Mouse (Mus musculus) neural tube, embryonic 14.5 days (tissue): ENCODE results near the gene Hvcn1. TPM values are rescaled to one million over a fixed set of nuclear protein-coding genes. Genes with fewer than 3 reads are reported as not detected.
"Not testable (repeated sequence)": the region's sequence is repeated elsewhere in the genome, so short reads cannot be mapped to it uniquely, and the experiment has no call there.

Source experiments
- ATAC-seq: fragments of 200-750 bp; cut with Nextera tagmentation; 2 replicates; pipeline ENCODE4 v1.8.0; 2017; ENCODE audit warnings: low read depth, mild to moderate bottlenecking, moderate TSS enrichment, moderate library complexity
- H3K27ac ChIP-seq: fragments of 300-500 bp; sonication (generic); 2 replicates; pipeline ENCODE4 v1.5.1; 2014; ENCODE audit warnings: low read depth, mild to moderate bottlenecking, control low read depth, low read length, moderate library complexity, mixed read lengths
- H3K27me3 ChIP-seq: fragments of 300-500 bp; sonication (generic); 2 replicates; pipeline ENCODE4 v1.6.1; 2014; ENCODE audit warnings: low read length; ENCODE audit not compliant: control insufficient read depth, insufficient read depth
- H3K36me3 ChIP-seq: fragments of 300-500 bp; sonication (generic); 2 replicates; pipeline ENCODE4 v1.6.1; 2014; ENCODE audit warnings: low read length, mixed read lengths; ENCODE audit not compliant: control insufficient read depth, insufficient read depth
- H3K4me1 ChIP-seq: fragments of 300-500 bp; sonication (generic); 2 replicates; pipeline ENCODE4 v1.6.1; 2014; ENCODE audit warnings: low read length; ENCODE audit not compliant: control insufficient read depth, insufficient read depth
- H3K4me2 ChIP-seq: fragments of 300-500 bp; sonication (generic); 2 replicates; pipeline ENCODE4 v1.6.1; 2014; ENCODE audit warnings: mild to moderate bottlenecking, low read depth, low read length, control low read depth
- H3K4me3 ChIP-seq: fragments of 300-500 bp; sonication (generic); 2 replicates; pipeline ENCODE4 v1.5.1; 2014; ENCODE audit warnings: low read depth, low read length, control low read depth, mixed read lengths
- H3K9ac ChIP-seq: fragments of 300-500 bp; sonication (generic); replicated peaks from 2 replicates; pipeline ENCODE4 v1.6.1; 2014; ENCODE audit warnings: low read depth, mild to moderate bottlenecking, control low read depth, low read length, mixed read lengths
- H3K9me3 ChIP-seq: fragments of 300-500 bp; sonication (generic); 2 replicates; pipeline ENCODE4 v1.6.1; 2016; ENCODE audit warnings: low read length; ENCODE audit not compliant: control insufficient read depth
- WGBS: fragments of 180-500 bp; shearing (Covaris S2); extraction: QIAGEN DNeasy Blood & Tissue Kit; methylation state at CpG from one replicate; pipeline ENCODE4 v1.1.7; 2014; 5-methylcytosine and 5-hydroxymethylcytosine counted together
- polyA plus RNA-seq: library from polyadenylated mRNA; unstranded; fragments of >200 nt; fragmentation: Nextera tagmentation; extraction: Ambion mirVana; gene quantifications from 2 replicates; pipeline ENCODE4 v1.2.1, GENCODE M21; 2014

Gene Hvcn1
- polyA plus RNA-seq, 1 experiment from 2014 or later, result 0.72 TPM

- H3K4me3 ChIP-seq, result no peak overlapping the region
- no peak overlapping the region for H3K9ac ChIP-seq
- WGBS, result 93% methylated on average over 8 of the region's 8 CpGs
- ATAC-seq, result no peak
- H3K27ac ChIP-seq, result no peak overlapping the region
- H3K4me2 ChIP-seq, result no peak overlapping the region
- no peaks in the 10 kb centered on the region for H3K9me3 ChIP-seq
- no peaks in the 10 kb centered on the region for H3K27me3 ChIP-seq
- H3K36me3 ChIP-seq, result peaks cover 57% of the 10 kb centered on the region
- peaks cover 5% of the 10 kb centered on the region for H3K4me1 ChIP-seq
These were observed 35.5 kb upstream of the Hvcn1 start for GRCm38 (mm10) chr5:122171058-122171457.

- Histone ChIP-seq H3K4me1 (no peaks in the 10 kb centered on the region), H3K27ac (no peak overlapping the region), H3K27me3 (no peaks in the 10 kb centered on the region), H3K4me2 (no peak overlapping the region), H3K9ac (no peak overlapping the region), H3K36me3 (peaks cover 39% of the 10 kb centered on the region), H3K9me3 (no peaks in the 10 kb centered on the region), H3K4me3 (no peak overlapping the region)
- WGBS, result 89% methylated on average over 2 of the region's 2 CpGs
- ATAC-seq, result no peak
These were observed 31.2 kb upstream of the Hvcn1 start for GRCm38 (mm10) chr5:122175402-122175801.

GRCm38 (mm10) chr5:122175961-122176360, 30.6 kb upstream of the Hvcn1 start:
- Histone ChIP-seq H3K27me3 (no peaks in the 10 kb centered on the region), H3K4me3 (no peak overlapping the region), H3K36me3 (peaks cover 33% of the 10 kb centered on the region), H3K4me2 (no peak overlapping the region), H3K4me1 (no peaks in the 10 kb centered on the region), H3K9me3 (no peaks in the 10 kb centered on the region), H3K27ac (no peak overlapping the region), H3K9ac (no peak overlapping the region)
- 89% methylated on average over 7 of the region's 7 CpGs for WGBS
- no peak for ATAC-seq

- no peaks in the 10 kb centered on the region for H3K27me3 ChIP-seq
- peaks cover 29% of the 10 kb centered on the region for H3K36me3 ChIP-seq
- 53% methylated on average over 1 of the region's 1 CpGs for WGBS
- H3K27ac ChIP-seq, result no peak overlapping the region
- no peak overlapping the region for H3K9ac ChIP-seq
- H3K4me1 ChIP-seq, result no peaks in the 10 kb centered on the region
- H3K4me2 ChIP-seq, result no peak overlapping the region
- H3K9me3 ChIP-seq, result no peaks in the 10 kb centered on the region
- ATAC-seq, result peak; percentile 44; the same call in 1 of the 2 replicates
- H3K4me3 ChIP-seq, result no peak overlapping the region
These were observed 30.2 kb upstream of the Hvcn1 start for GRCm38 (mm10) chr5:122176398-122176797.

- no peaks in the 10 kb centered on the region for H3K27me3 ChIP-seq
- peaks cover 12% of the 10 kb centered on the region for H3K36me3 ChIP-seq
- no peak overlapping the region for H3K27ac ChIP-seq
- WGBS, result 52% methylated on average over 6 of the region's 6 CpGs
- no peaks in the 10 kb centered on the region for H3K9me3 ChIP-seq
- H3K4me1 ChIP-seq, result no peaks in the 10 kb centered on the region
- H3K4me2 ChIP-seq, result no peak overlapping the region
- H3K9ac ChIP-seq, result no peak overlapping the region
- no peak for ATAC-seq
- no peak overlapping the region for H3K4me3 ChIP-seq
These were observed 26.9 kb upstream of the Hvcn1 start for GRCm38 (mm10) chr5:122179665-122180064.

GRCm38 (mm10) chr5:122184283-122184806, 22.3 kb upstream of the Hvcn1 start:
- Histone ChIP-seq H3K36me3 (no peaks in the 10 kb centered on the region; the same call in 1 of the 2 replicates), H3K4me2 (no peak overlapping the region), H3K27me3 (no peaks in the 10 kb centered on the region), H3K9me3 (no peaks in the 10 kb centered on the region), H3K27ac (no peak overlapping the region), H3K4me3 (no peak overlapping the region), H3K4me1 (no peaks in the 10 kb centered on the region), H3K9ac (no peak overlapping the region)
- WGBS, result 78% methylated on average over 7 of the region's 7 CpGs
- no peak for ATAC-seq

GRCm38 (mm10) chr5:122184858-122185257, 21.7 kb upstream of the Hvcn1 start:
- WGBS, result 98% methylated on average over 6 of the region's 6 CpGs
- H3K36me3 ChIP-seq, H3K9me3 ChIP-seq, H3K27me3 ChIP-seq, H3K4me1 ChIP-seq, H3K9ac ChIP-seq, H3K4me3 ChIP-seq, H3K27ac ChIP-seq, ATAC-seq, H3K4me2 ChIP-seq: not testable (repeated sequence)

- Histone ChIP-seq H3K4me2 (no peak overlapping the region), H3K27me3 (no peaks in the 10 kb centered on the region), H3K36me3 (no peaks in the 10 kb centered on the region), H3K4me1 (no peaks in the 10 kb centered on the region), H3K9me3 (no peaks in the 10 kb centered on the region), H3K27ac (no peak overlapping the region), H3K9ac (no peak overlapping the region), H3K4me3 (no peak overlapping the region)
- no peak for ATAC-seq
- WGBS, result 67% methylated on average over 3 of the region's 3 CpGs
These were observed 17.5 kb upstream of the Hvcn1 start for GRCm38 (mm10) chr5:122189115-122189514.

- ATAC-seq, result no peak
- H3K4me3 ChIP-seq, result no peak overlapping the region
- H3K9me3 ChIP-seq, result no peaks in the 10 kb centered on the region
- no peak overlapping the region for H3K9ac ChIP-seq
- no peaks in the 10 kb centered on the region for H3K36me3 ChIP-seq
- WGBS, result 62% methylated on average over 7 of the region's 7 CpGs
- no peaks in the 10 kb centered on the region for H3K27me3 ChIP-seq
- no peaks in the 10 kb centered on the region for H3K4me1 ChIP-seq
- no peak overlapping the region for H3K27ac ChIP-seq
- no peak overlapping the region for H3K4me2 ChIP-seq
These were observed 16.1 kb upstream of the Hvcn1 start for GRCm38 (mm10) chr5:122190465-122190864.
